Mouse (Mus musculus): Measurements from ENCODE around the gene Evc. TPM values are rescaled to one million over a fixed set of nuclear protein-coding genes. Genes with fewer than 3 reads are reported as not detected.

The Evc gene
- polyA plus RNA-seq, 1 experiment from 2014 or later, result 9.5 TPM

GRCm38 (mm10) chr5:37354385-37354784 is 17.7 kb upstream of the Evc start:
- ATAC-seq (ENCODE audit: low FRiP score), result no peak
- H3K36me3 ChIP-seq (ENCODE audit: control insufficient read depth, insufficient read depth, low read length), result no peaks in the 10 kb centered on the region; the same call in 1 of the 2 replicates
- no peaks in the 10 kb centered on the region for H3K9me3 ChIP-seq (ENCODE audit: control insufficient read depth, low read length)
- 83% methylated on average over 4 of the region's 4 CpGs for WGBS
- peak; percentile 66 for DNase-seq (ENCODE audit: low spot score)
- no peak overlapping the region for H3K9ac ChIP-seq (ENCODE audit: low read depth, low read length)
- no peaks in the 10 kb centered on the region for H3K27me3 ChIP-seq (ENCODE audit: control insufficient read depth, insufficient read depth, low read length)
- H3K27ac ChIP-seq (ENCODE audit: low read depth, low read length), result no peak overlapping the region
- no peaks in the 10 kb centered on the region for H3K4me1 ChIP-seq (replicated peaks; ENCODE audit: control insufficient read depth, insufficient read depth, low read length)
- no peak overlapping the region for H3K4me2 ChIP-seq (replicated peaks; ENCODE audit: low read depth, low read length)
- H3K4me3 ChIP-seq (ENCODE audit: low read depth, low read length), result no peak overlapping the region

DNA sequence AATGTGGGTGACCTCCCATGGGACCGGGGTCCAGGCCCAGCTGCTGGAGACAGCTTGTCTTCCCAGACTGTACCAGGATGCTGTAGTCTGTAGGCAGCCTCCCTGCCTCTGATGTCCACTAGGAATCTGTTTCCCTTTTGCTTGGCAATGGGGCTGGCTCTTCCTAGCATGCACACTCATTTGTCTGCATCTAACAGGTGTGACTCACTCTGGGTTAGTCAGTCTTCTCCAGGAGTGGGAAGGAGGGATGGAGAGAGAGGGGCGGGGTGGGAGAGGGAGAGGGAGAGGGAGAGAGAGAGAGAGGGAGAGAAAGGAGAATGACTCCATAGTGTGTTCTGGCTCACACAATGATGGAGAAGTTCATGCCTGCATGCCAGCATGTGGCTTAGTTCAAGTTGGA is 15.1 kb upstream of the Evc start:
- no peak overlapping the region for H3K4me2 ChIP-seq (replicated peaks; ENCODE audit: low read depth, low read length)
- no peak overlapping the region for H3K9ac ChIP-seq (ENCODE audit: low read depth, low read length)
- H3K9me3 ChIP-seq (ENCODE audit: control insufficient read depth, low read length), result no peaks in the 10 kb centered on the region
- no peak for DNase-seq (ENCODE audit: low spot score)
- no peaks in the 10 kb centered on the region for H3K27me3 ChIP-seq (ENCODE audit: control insufficient read depth, insufficient read depth, low read length)
- no peaks in the 10 kb centered on the region for H3K4me1 ChIP-seq (replicated peaks; ENCODE audit: control insufficient read depth, insufficient read depth, low read length)
- no peaks in the 10 kb centered on the region; the same call in 1 of the 2 replicates for H3K36me3 ChIP-seq (ENCODE audit: control insufficient read depth, insufficient read depth, low read length)
- no peak overlapping the region for H3K27ac ChIP-seq (ENCODE audit: low read depth, low read length)
- no peak for ATAC-seq (ENCODE audit: low FRiP score)
- 100% methylated on average over 1 of the region's 2 CpGs for WGBS
- H3K4me3 ChIP-seq (ENCODE audit: low read depth, low read length), result no peak overlapping the region

DNA sequence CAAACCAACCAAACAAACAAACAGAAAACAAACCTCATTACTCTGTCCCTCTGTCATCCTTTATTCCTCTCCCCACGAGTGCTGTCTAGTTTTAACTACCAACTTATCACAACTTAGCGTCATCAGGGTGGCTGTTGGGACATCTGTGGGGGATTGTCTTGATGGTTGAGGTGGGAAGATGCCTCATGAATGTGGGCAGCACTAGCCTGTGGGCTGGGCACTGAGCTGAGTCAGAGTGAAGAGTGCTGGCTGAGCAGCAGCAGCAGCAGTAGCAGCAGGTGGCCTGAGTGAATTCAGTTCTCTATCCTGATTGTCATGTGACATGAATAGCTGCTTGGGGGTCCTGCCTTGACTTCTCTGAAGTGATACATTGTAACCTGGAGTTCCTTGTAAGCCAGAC is 7.3 kb upstream of the Evc start:
- ATAC-seq (ENCODE audit: low FRiP score), result no peak
- H3K4me2 ChIP-seq (replicated peaks; ENCODE audit: low read depth, low read length), result no peak overlapping the region
- no peak overlapping the region for H3K27ac ChIP-seq (ENCODE audit: low read depth, low read length)
- DNase-seq (ENCODE audit: low spot score), result no peak
- no peaks in the 10 kb centered on the region; the same call in 1 of the 2 replicates for H3K36me3 ChIP-seq (ENCODE audit: control insufficient read depth, insufficient read depth, low read length)
- H3K9me3 ChIP-seq (ENCODE audit: control insufficient read depth, low read length), result no peaks in the 10 kb centered on the region
- 90% methylated on average over 2 of the region's 2 CpGs for WGBS
- H3K4me1 ChIP-seq (replicated peaks; ENCODE audit: control insufficient read depth, insufficient read depth, low read length), result no peaks in the 10 kb centered on the region; the same call in 1 of the 2 replicates
- no peaks in the 10 kb centered on the region for H3K27me3 ChIP-seq (ENCODE audit: control insufficient read depth, insufficient read depth, low read length)
- no peak overlapping the region for H3K4me3 ChIP-seq (ENCODE audit: low read depth, low read length)
- no peak overlapping the region for H3K9ac ChIP-seq (ENCODE audit: low read depth, low read length)

GRCm38 (mm10) chr5:37338288-37338687 is 1.6 kb upstream of the Evc start, which contains the start of gene Evc2:
TSS of gene Evc2 (plus strand) at chr5:37338499.
- DNase-seq (ENCODE audit: low spot score), result peak; percentile 79

GRCm38 (mm10) chr5:37337696-37338095 is 1.0 kb upstream of the Evc start:
- Histone ChIP-seq H3K4me3 (ENCODE audit: low read depth, low read length) (no peak overlapping the region), H3K4me1 (replicated peaks; ENCODE audit: control insufficient read depth, insufficient read depth, low read length) (peaks cover 10% of the 10 kb centered on the region), H3K9ac (ENCODE audit: low read depth, low read length) (peak overlapping the region; percentile 71; the same call in 1 of the 2 replicates), H3K4me2 (replicated peaks; ENCODE audit: low read depth, low read length) (peak overlapping the region; percentile 84; the same call in 1 of the 2 replicates), H3K27me3 (ENCODE audit: control insufficient read depth, insufficient read depth, low read length) (no peaks in the 10 kb centered on the region), H3K36me3 (ENCODE audit: control insufficient read depth, insufficient read depth, low read length) (no peaks in the 10 kb centered on the region; the same call in 1 of the 2 replicates), H3K27ac (ENCODE audit: low read depth, low read length) (no peak overlapping the region), H3K9me3 (ENCODE audit: control insufficient read depth, low read length) (no peaks in the 10 kb centered on the region)
- ATAC-seq (ENCODE audit: low FRiP score), result no peak
- 69% methylated on average over 3 of the region's 3 CpGs for WGBS
- DNase-seq (ENCODE audit: low spot score), result no peak

More at GRCm38 (mm10) chr5:37338288-37338687, 1.6 kb upstream of the Evc start, which contains the start of gene Evc2:
- WGBS, result under 1% methylated on average over 26 of the region's 27 CpGs
- Histone ChIP-seq H3K4me1 (replicated peaks; ENCODE audit: control insufficient read depth, insufficient read depth, low read length) (peaks cover 10% of the 10 kb centered on the region), H3K27ac (ENCODE audit: low read depth, low read length) (no peak within 1 kb of the TSS; the same call in 1 of the 2 replicates), H3K36me3 (ENCODE audit: control insufficient read depth, insufficient read depth, low read length) (no peaks in the 10 kb centered on the region; the same call in 1 of the 2 replicates), H3K4me2 (replicated peaks; ENCODE audit: low read depth, low read length) (peak within 1 kb of the TSS; percentile 84), H3K27me3 (ENCODE audit: control insufficient read depth, insufficient read depth, low read length) (no peaks in the 10 kb centered on the region), H3K4me3 (ENCODE audit: low read depth, low read length) (peak within 1 kb of the TSS; percentile 49), H3K9me3 (ENCODE audit: control insufficient read depth, low read length) (no peaks in the 10 kb centered on the region), H3K9ac (ENCODE audit: low read depth, low read length) (peak within 1 kb of the TSS; percentile 71)
- ATAC-seq (ENCODE audit: low FRiP score), result peak; percentile 71

- 71% methylated on average over 3 of the region's 3 CpGs for WGBS
- ATAC-seq (ENCODE audit: low FRiP score) (no peak), DNase-seq (ENCODE audit: low spot score) (no peak)
- no peak overlapping the region for H3K27ac ChIP-seq (ENCODE audit: low read depth, low read length)
- H3K36me3 ChIP-seq (ENCODE audit: control insufficient read depth, insufficient read depth, low read length), result no peaks in the 10 kb centered on the region
- no peak overlapping the region for H3K9ac ChIP-seq (ENCODE audit: low read depth, low read length)
- H3K4me3 ChIP-seq (ENCODE audit: low read depth, low read length), result no peak overlapping the region
- H3K4me2 ChIP-seq (replicated peaks; ENCODE audit: low read depth, low read length), result no peak overlapping the region
- no peaks in the 10 kb centered on the region for H3K9me3 ChIP-seq (ENCODE audit: control insufficient read depth, low read length)
- no peaks in the 10 kb centered on the region for H3K27me3 ChIP-seq (ENCODE audit: control insufficient read depth, insufficient read depth, low read length)
- peaks cover 10% of the 10 kb centered on the region for H3K4me1 ChIP-seq (replicated peaks; ENCODE audit: control insufficient read depth, insufficient read depth, low read length)
These were observed 1.6 kb downstream of the Evc start for GRCm38 (mm10) chr5:37335061-37335460.

DNA sequence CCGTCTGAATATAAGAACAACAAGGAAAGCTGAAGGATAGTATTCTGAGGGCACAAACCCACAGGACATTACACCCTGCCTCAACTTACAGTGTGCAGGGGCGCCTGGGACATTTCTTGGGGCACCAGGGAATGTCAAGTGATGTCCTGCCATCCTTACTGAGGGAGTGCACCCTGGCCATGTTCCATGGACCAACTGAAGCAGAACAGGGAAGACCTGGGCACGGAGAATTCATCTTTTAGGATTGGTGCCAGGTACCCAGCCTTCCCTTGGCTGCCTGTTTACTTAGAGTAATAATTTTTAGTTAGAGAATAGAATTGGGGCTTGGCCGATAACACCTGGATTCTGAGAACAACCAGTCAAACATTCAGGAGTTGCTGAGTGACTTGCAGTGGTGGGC is 4.6 kb downstream of the Evc start:
- no peak for ATAC-seq (ENCODE audit: low FRiP score)
- H3K27ac ChIP-seq (ENCODE audit: low read depth, low read length), result no peak overlapping the region
- H3K27me3 ChIP-seq (ENCODE audit: control insufficient read depth, insufficient read depth, low read length), result no peaks in the 10 kb centered on the region
- DNase-seq (ENCODE audit: low spot score), result no peak
- H3K36me3 ChIP-seq (ENCODE audit: control insufficient read depth, insufficient read depth, low read length), result no peaks in the 10 kb centered on the region
- H3K4me3 ChIP-seq (ENCODE audit: low read depth, low read length), result no peak overlapping the region
- no peak overlapping the region for H3K9ac ChIP-seq (ENCODE audit: low read depth, low read length)
- H3K9me3 ChIP-seq (ENCODE audit: control insufficient read depth, low read length), result no peaks in the 10 kb centered on the region
- peaks cover 3% of the 10 kb centered on the region; the same call in 1 of the 2 replicates for H3K4me1 ChIP-seq (replicated peaks; ENCODE audit: control insufficient read depth, insufficient read depth, low read length)
- H3K4me2 ChIP-seq (replicated peaks; ENCODE audit: low read depth, low read length), result no peak overlapping the region
- WGBS, result 78% methylated on average over 4 of the region's 4 CpGs

GRCm38 (mm10) chr5:37331133-37331505 is 5.6 kb downstream of the Evc start:
- Histone ChIP-seq H3K36me3 (ENCODE audit: control insufficient read depth, insufficient read depth, low read length) (no peaks in the 10 kb centered on the region), H3K27me3 (ENCODE audit: control insufficient read depth, insufficient read depth, low read length) (no peaks in the 10 kb centered on the region), H3K27ac (ENCODE audit: low read depth, low read length) (no peak overlapping the region), H3K4me2 (replicated peaks; ENCODE audit: low read depth, low read length) (no peak overlapping the region), H3K9me3 (ENCODE audit: control insufficient read depth, low read length) (no peaks in the 10 kb centered on the region), H3K4me3 (ENCODE audit: low read depth, low read length) (no peak overlapping the region), H3K4me1 (replicated peaks; ENCODE audit: control insufficient read depth, insufficient read depth, low read length) (no peaks in the 10 kb centered on the region; the same call in 1 of the 2 replicates), H3K9ac (ENCODE audit: low read depth, low read length) (no peak overlapping the region)
- WGBS, result 84% methylated on average over 2 of the region's 2 CpGs
- DNase-seq (ENCODE audit: low spot score) (no peak), ATAC-seq (ENCODE audit: low FRiP score) (no peak)

DNA sequence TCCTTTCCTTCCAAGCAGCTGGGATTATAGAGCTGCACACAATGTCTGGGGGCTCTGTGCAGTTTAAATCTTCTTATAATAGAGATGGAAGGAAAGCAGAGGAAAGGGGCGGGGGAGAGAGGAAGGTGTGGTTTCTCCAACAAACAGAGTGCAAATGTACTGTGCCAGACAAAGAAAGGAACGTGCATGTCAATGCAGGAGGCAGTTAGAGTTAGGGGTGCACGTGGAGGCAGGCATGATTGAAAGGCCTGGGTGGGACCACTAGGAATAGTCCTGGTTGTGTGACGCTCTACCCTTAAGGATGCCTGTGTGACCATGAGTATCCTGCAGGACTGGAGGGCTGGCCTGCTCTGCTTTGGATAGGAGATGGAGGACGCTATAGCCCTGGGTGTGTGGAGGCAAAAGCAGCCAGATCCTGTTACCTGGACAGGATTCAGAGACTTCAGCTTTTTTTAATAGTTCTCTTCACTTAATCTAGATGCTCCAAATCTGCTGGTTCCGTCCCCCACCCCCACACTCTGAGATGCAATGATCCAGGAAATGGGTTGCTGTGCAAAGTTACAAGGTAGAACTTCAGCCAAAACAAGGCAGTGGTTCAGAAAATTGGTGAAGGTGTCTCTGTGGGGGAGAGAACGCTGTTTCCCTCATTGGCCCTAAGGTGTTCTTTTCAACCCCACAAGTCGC is 6.1 kb downstream of the Evc start:
- Histone ChIP-seq H3K9me3 (ENCODE audit: control insufficient read depth, low read length) (no peaks in the 10 kb centered on the region), H3K4me2 (replicated peaks; ENCODE audit: low read depth, low read length) (no peak overlapping the region), H3K27me3 (ENCODE audit: control insufficient read depth, insufficient read depth, low read length) (no peaks in the 10 kb centered on the region), H3K4me3 (ENCODE audit: low read depth, low read length) (no peak overlapping the region), H3K9ac (ENCODE audit: low read depth, low read length) (no peak overlapping the region), H3K4me1 (replicated peaks; ENCODE audit: control insufficient read depth, insufficient read depth, low read length) (no peaks in the 10 kb centered on the region), H3K27ac (ENCODE audit: low read depth, low read length) (no peak overlapping the region), H3K36me3 (ENCODE audit: control insufficient read depth, insufficient read depth, low read length) (0 out of 2 replicates have a peak, but pooled peaks cover 2% of the 10 kb centered on the region)
- ATAC-seq (ENCODE audit: low FRiP score) (no peak), DNase-seq (ENCODE audit: low spot score) (no peak)
- WGBS, result 88% methylated on average over 8 of the region's 8 CpGs

Measured in hindbrain, embryonic 11.5 days (tissue).